Mouse (Mus musculus): ENCODE measurements around the gene Dnm3.

Dnm3 gene

DNA sequence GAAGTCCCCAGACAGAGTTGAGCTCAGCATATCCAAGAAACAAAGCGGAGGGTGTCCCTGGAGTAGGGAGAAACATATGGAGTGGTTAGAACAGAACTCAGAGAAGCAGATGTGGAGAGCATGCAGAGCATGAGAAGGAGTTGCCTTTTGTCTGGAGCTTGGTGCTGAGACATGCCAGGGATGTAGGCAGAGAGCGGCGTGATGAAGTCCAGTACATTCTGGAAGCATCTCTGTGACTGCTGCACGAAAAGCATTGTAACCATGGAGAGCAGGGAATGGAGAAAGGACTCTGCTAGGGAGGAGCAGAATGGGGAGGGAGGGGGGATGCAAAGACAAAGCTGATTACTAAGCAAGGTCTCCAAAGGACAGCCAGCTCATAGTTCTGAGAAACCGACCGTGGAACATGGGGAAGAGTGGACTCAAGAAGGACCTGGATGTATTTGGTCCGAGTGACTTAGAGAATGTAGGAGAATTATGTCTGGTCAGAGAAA is 369.6 kb downstream of the Dnm3 start:
- no peak for DNase-seq (ENCODE audit: low read depth)

DNA sequence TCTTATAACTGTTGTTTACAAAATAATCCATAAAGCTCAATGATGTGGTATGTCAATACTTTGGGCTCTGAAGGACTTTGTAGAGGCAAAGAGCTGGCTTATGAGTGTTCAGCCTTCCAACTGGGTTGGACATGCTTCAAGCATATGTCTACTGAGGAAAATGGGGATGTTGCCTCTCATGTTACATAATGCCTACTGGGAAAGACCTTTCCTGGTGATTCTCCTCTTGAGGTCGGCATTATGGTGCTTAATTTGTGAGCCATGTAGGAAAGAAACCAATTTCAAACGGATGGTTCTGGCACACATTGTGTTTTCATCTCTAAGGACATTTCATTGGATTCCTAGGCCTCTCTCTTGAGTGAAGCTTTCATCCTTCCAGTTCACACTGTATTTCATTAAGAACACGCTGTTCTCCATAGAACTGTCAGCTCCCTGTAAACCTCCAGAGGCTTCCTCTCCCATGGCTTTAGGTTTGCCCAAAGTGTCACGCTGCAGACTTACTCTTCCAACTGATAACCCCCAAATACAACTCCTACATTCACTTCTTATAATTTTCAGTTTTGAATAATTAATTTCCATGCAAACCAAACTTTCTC is 370.7 kb downstream of the Dnm3 start:
- no peak for DNase-seq (ENCODE audit: low read depth)

DNA sequence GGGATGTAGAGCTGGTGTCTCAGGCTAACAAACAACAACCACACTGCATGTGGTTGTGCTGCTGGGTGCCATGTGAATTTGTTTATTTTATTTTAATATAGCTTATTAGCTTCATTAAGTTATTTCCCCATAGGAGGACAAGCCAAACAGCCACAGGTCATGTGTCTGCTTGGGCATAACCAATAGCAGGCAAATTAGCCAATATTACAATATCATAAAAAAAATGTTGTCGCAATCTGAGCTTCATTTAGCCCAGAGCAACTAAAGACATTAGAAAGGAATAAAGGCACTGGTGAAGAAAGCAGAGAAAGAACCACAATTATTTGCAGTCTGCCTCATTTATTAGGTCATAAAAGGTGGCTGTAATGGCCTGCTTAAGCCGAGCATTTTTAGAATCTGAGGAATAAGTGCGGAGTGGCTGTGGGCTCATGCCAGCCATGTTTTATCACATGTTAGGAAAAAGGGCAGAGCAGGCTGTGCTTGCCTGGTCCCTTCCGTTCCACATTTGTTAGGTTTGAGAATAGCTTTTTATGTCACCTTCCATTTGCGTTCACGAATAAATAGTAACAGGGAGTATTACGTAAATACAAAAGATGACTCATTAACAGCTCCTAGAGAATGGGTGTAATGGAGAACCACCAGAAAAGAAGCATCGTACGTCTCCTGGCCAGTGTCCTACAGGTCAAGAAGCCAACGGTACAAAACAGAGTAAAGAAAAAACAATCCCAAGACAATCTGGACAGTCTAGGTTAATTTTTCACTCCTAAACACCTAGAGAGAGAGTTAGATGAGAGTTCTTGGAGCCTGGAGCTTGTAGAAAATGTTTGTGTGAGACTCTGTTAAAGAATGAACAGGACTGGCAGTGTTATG is 376.6 kb downstream of the Dnm3 start:
- DNase-seq (ENCODE audit: low read depth) = no peak

DNA sequence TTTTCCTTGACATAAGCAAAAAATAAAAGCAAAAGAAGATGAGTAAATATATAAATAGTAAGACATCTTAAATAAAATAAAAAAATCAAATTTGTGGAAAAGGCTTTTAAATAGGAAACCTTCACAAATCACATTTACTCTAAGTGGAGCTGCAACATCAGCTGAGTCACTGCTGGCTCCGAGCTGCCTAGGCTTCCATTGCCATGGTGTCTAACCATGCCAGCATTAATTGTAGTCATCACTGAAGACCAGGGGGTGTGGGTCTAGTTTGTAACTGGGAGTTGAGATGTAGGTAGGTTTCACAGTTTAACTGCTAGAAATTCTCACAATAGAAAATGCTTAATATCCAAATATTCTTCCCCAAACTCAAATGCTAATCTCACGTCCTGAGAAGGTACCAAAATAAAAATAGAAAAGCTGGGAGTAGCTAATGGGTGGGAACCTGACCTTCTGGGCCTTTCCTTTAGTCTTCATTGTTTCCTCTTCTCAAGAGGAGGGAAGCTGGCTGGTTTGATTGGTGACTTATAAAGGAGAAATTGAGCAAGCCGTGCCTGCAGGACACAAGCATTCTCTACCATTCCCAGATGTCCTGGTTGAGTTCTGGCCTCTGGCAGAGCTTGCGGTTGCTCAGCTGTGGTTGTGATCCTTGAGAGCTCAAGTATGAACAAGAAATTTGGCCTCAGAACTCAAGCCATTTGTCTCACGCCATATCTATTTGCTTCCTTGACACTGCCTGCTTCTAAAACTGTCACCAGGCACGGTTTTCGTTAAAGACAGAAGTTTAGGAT is 377.6 kb downstream of the Dnm3 start:
- DNase-seq (ENCODE audit: low read depth) = no peak

DNA sequence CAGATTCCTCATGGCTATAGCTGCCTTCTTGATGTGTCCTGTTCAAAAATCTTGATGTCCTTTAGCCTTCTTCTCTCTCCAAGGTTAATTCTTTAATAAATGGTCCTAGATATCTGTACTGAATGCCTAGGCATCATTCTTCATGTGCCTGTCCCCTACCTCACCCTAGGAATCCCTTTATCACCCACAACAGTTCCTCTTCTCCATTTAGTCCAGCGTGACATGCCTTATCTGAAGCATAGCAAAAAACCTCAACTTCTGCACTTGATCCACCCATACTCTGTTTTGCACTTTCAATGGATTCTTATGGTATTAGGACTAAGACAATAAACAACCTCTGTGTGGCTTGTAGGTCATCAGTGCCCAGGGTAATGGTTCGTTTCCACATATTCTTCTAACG is 378.6 kb downstream of the Dnm3 start:
- DNase-seq (ENCODE audit: low read depth) = peak; percentile 4

DNA sequence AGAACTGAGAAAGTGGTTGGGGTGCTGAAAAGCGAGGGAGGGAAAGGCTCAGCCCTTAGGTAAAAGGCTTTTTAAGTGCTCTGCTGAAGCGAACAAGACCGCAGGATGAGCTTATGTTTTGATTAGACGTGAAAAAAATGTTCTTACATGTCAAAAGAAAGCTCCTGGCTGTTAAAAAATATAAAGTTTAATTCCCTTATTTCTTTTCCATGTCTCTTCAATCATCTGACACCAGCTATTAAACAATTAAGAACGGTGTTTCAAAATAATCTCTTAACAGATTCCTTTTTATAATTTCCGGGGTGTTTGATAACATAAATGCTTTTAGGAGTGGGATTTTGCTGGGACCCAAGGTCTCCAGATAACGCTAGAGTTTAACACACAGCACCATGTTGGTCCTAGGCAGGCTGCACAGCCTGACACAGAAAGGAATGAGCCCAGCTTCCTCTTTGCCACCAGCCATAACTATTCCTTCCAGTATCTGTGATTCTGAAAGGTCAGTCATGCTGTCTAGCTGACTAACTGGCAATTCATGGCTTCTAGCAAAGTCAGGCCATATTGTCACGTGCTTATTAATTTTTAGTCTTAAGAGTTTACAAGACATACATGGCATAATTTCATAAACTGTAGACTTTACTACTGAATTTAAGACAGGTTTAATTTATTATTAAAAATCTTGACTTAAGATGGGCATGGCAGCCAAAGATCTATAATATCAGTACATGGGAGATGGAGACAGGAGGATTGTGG is 383.1 kb downstream of the Dnm3 start:
- no peak for DNase-seq (ENCODE audit: low read depth)

DNA sequence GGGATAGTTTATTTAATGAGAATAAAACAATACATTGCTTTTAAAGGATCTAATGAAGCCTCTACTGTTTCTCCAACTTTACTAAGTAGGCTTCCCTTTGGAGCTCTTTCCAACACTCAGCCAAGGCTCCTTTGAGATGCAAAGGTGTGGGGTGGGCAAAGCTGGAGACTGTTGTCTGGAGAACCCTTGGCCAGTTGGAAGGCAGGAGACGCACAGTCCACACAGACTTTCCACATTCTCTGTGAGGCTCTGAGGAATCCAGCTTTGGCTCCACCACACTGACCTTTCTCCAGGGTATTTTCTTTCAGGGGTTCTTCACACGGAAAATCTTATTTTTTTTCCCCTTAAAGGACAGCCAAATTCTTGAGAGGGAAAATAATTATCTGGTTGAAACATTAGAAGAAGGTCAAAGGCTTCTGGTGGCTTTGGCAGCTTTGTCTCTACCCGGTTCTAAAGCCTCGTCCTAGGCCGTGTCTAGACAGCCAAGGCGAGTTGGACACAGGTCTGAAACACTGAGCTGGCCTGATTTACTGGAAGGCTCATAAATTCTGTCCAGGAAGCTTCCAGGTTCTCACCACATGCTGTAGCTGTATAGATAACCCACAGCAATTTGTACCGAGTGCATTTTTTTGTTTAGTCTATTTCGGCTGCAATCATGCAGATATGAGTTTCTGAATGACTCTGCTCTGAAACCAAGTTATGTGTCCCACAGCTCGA is 383.9 kb downstream of the Dnm3 start:
- no peak for DNase-seq (ENCODE audit: low read depth)

DNA sequence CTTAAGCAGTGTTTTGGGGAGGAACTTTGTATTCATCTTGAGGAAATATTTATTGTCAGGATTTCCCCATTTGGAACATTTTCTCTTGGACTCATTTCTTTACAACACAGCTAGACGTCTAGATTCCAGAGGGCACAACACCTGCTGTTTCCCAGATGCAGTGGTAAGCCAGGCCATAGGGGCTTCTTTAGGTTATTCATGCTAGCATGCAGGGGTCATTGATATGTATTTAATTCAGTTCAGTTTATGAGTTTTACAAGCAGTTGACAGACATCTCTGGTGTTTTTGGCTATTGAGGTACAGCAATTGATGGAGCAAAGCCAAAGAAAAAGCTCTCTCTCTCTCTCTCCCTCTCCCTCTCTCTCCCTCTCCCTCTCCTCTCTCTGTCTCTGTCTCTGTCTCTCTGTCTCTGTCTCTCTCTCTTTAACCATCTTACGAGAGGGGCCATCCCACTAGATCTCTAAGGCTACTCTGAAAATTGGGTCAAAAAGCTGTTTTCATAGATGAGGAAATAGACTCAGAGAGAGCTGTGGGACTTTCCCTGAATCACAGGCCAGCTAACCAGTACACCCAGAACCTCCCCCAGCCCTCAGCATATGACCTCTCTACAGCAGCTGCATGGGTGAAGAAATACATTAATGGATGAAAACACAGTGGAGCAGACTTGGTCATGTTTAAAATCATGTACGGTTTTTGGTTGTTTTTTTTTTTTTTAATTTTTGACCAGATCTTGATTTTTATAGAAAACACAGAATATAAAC is 384.8 kb downstream of the Dnm3 start:
- no peak for DNase-seq (ENCODE audit: low read depth)

DNA sequence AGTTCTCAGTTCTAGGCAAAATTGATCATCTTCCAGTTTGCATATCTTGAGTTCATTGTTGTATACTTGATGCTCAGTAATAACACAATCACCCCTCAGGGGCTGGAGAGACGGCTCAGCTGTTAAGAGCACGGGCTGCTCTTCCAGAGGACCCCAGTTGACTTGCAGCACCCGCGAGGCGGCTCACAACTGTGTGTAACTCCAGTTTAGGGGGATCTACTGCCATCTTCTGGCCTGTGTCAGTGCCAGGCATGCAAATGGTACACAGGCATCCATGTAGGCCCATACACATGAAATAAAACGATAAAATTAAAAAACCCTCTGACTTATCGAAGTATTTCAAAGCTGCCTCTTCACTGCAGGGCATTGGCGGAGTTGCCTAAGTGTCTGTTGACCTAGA is 385.4 kb downstream of the Dnm3 start:
- no peak for DNase-seq (ENCODE audit: low read depth)

DNA sequence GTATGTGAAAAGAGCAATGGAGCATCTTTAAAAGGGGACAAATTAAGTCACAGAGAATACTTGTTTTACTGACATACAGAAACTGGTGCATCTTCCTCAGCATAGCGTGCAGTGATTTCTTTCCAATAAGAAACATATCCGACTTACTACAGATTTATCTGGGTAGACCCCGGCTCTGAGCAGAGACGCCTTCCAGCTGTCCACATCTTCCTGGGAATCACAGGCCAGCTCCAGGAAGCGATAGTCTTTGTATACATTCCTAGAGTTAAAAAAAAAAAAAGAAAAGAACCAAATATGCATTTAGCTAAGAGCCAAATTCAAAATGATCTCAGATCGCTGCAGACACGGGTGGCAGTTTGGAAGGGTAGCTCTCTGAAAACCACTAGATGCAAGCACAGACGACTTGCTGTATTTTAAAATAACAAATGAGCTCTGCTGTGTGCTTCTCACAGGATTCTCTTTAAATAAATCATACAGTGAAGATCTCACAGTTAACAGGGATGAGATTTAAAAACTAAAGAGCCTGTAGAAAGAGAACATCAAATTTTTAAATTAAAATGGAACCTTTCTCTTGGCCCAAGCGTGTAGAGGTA is 393.9 kb downstream of the Dnm3 start:
- DNase-seq (ENCODE audit: low read depth) = no peak

DNA sequence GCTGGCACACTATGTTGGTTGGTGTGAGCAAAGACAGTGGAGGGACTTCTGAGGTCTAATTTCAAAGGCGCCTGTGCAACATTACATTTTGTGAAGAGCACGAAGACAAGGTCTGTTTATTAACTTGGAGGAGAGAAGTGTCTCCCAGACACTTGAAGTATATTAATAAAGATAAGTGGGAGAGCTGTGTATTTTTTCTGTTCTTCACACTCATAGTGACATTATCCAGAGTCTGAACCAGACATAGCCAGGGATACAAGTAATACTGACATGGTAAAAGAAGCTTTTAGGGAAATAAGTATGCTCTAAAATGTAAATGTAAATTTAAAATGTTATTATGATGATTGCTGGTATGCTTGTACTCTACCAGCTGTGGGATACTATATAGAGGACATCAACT is 394.5 kb downstream of the Dnm3 start:
- DNase-seq (ENCODE audit: low read depth) = no peak

DNA sequence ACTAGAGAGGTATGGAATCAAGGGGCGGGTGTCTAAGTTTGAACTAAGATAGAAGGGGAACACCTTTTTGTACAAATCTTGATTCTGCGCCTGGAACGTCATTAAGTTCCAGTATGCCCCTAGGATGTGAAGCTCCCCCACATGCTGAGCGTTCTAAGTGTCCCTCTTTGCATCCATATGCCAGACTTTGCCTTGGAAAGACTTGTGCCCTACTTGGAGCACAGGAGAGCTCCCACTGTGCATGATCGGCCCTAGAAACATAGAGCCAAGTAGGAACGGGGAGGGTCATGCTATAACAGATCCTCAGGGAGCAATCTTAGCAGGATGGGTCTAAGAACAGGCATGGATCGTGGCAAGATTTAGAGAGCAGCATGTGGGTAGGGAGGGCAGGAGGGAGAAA is 395.1 kb downstream of the Dnm3 start:
- DNase-seq (ENCODE audit: low read depth) = no peak

DNA sequence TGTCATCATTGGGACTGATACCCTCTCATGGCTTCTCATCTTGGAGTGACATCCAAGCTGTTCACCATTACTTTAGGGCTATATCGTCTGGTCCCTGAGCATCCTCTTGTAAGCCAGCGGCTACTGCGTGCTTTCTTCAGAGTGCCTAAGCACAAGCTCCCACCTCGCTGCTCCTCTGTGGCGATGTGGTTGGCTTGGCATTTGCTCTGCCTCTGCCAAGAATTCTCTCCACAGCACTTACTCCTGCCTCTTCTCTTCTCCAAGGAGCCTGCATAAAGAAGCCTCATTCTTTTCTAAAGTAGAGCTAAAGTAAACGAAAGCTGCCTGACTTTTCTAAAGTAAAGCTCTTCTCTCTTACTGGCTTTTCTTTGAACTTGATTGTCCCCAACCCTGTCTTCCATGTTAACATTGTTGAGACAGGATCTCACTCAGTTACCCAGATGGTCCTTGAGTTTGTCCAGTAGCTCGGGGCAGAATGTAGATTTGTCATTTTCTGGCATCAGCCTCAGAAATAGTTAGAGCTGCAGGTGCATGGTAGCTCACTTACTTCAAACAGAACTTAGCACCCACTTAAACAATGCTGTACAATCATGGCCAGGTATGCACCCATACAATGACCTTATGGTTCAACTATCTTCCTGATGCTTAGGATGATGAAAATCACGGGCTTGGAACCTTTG is 396.0 kb downstream of the Dnm3 start:
- no peak for DNase-seq (ENCODE audit: low read depth)

DNA sequence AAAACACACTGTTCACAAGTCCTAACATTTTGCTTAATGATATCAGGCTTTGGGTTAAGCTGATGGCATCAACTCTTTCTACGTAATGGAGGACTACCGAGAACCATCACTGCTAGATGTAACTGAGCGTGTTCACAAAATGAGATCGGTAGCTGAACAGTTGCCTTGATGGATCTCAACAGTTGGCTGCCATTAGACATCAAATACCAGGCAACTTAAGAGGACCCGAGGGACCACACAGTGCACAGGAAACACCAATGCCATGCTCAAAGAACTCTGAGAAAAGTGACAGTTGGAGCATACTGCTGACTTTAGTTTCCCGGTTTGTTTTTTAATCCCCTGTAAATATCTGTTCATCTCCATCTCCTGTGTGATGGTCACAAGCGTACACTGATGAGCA is 397.8 kb downstream of the Dnm3 start:
- no peak for DNase-seq (ENCODE audit: low read depth)

DNA sequence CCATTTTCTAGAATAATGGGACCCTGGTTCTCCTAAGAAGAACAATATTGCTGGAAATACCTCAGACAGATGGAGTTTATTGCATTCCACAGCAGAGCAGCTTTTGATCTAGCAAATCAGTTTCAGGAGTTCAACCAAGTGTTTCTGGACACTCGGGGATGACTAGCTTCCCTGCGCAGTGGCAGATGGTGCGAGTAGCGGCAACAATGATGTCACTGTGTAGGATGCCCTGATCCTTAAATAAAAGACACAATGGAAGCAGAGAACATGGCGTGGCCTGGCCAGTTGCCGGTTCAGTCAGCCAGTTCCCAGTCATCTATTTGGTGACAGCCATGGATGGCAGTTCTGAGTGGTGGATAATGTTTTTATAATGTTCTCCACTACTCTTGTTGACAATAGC is 400.4 kb downstream of the Dnm3 start:
- DNase-seq (ENCODE audit: low read depth) = no peak

DNA sequence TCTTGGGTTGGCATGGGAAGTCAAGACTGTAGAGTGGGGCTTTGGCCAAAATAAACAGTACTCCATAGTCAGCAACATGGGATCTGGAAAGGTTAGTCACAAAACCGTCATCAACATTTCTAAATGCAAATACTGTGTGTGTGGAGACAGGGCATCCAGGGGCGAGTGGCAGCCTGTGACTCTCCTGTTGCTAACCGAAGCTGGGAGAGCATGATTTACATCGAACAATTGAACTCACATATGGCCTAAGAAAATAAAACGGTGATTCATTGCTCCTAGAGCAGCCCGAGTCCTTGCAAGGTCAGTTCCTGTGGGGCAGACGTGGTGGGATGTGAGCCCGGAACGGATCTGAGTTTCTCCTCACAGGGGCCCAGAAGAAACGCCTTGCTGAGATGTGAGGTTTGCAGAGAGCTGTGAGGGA is 401.2 kb downstream of the Dnm3 start:
- DNase-seq (ENCODE audit: low read depth) = no peak

DNA sequence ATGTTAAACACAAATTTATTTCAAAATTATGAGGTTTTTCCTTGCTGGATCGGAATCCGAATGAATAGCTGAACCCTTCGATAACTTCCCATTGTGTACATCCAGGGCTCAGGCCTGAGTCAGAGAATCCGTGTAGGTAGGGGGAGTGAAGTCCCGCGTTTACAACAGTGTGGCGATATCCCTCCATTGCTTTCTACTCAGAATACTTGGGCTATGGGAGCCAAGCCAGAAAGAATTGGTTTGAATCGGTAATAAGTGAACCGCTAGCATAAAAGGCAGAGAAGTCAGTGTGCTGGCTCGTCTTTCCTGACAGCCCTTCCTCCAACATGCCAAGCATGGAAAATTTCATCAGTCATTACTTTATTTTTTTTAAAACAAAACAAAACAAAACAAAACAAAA is 402.0 kb downstream of the Dnm3 start:
- DNase-seq (ENCODE audit: low read depth) = no peak

DNA sequence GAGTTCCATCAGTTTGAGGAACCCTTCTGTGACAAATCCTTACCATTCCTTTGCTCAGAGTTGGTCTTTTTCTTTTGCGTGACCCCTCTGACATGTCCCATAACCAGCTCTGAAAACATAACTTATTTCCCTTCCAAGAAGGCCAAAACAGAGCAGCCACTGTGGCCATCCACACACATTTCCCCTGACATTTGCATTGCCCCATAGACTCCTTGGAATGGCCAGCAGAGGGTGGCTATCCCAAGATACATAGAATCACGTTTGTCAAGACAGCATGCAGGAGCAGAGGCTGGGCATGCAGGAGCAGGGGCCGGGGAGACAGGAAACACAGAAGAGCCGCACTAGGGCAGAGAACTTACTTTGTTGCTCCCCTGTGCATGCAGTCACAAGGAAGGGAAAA is 402.4 kb downstream of the Dnm3 start:
- no peak for DNase-seq (ENCODE audit: low read depth)

DNA sequence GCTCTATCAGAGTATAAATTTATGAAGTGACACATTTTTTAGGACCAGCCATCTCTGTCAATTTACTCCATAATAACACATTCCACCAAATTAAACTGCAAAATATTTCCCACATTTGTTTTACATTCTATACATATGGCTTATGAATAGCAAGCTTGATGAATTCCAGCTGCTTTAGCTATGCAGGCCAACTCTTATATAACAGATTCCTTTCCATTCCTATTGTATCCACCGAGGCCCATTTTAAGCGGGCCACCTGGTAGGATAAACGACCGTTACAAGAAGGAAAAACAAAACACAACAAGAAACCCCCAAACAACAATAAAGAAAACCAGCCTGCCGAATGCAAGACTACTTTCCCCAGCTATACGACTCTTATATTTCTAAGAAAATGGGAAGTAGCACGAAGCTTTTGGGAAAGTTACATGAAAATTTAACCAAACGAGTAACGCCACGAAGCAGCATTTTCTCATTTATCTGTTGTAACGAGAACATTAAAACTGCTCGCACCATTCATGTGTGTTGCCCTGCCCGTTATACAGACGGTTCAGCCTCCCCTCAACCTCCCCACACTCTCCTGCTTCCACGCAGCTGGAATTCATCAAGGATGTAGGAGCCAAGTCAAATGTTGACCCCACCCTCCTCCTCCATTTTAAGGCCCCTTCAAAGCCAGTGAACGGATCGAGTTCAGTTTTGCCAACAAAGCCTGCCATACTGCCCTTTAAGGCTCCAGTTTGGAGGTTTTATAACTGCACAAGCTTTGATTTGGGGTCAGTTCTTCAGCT is 403.0 kb downstream of the Dnm3 start:
- no peak for DNase-seq (ENCODE audit: low read depth)
